Mouse (Mus musculus): Measurements from ENCODE around the gene Dennd2d.
A peak's percentile ranks its signal among the peaks of the same experiment; 100 is the strongest.

- TF ChIP-seq CTCF (IDR thresholded peaks at IDR 0.05; ENCODE audit: low read depth) (no peak), EP300 (IDR thresholded peaks at IDR 0.05; ENCODE audit: low read depth) (peak; percentile 80)
These were observed 14.0 kb downstream of the Dennd2d start for GRCm38 (mm10) chr3:106496045-106496721.

Data from liver, embryonic 14.5 days (tissue).